Mouse (Mus musculus) right cerebral cortex, adult 18-20 months (tissue): Measurements from ENCODE around the gene Srsf6.
A peak's percentile ranks its signal among the peaks of the same experiment; 100 is the strongest.
"Not testable (repeated sequence)": the region's sequence is repeated elsewhere in the genome, so short reads cannot be mapped to it uniquely, and the experiment has no call there.

Experiments
- DNase-seq: peaks from one replicate; pipeline ENCODE4 v3.0.0; 2022; ENCODE audit warnings: mixed read lengths

Srsf6 gene

DNA sequence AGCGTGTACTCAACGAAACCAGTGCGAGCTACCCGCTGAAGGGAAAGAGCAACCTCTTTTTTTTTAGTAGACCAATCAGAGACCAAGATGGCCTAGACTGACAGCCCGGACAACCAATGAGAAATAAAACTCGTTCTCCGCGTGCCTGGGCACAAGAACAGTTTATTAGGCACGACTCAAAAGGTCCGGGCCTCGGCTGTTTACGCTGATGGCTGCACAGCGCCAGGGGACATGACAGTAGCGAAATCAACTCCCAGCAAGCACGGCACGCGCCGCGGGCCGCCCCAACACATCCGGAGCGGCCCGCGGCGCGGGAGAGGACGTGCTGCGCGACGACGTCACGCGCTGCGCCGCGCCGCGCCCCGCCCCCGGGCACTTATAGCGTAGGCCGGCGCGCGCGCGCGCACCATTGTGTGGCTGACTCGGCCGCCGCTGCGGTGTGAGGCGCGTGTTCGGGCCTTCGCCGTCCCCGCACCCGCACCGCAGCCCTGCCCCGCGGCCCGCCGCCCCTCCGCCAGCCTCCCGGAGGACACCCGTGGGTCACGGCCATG, at the start of gene Srsf6:
Srsf6 (plus strand) TSS at position 406 of the 551 bp plus-strand sequence.
- DNase-seq = peak; percentile 88

DNA sequence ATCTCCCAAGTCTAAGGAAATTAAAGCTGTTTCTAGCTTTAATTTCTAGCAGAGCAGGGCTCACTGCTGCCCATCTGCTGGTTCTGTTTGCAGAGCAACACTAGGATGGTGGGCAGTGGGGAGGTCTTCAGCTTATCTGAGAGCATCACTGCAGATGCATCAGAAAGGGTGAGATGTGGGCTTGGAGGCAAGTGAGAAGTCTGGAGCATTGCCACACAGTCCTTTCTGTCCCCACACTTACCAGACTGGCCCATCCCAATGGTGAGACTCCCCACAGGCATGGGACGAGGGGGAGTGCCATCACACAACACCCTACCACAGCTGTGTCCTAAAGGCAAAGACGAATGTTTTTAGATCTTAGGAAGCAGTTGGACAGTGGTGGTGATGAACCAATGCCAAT, 47.2 kb upstream of the Srsf6 start:
- peak; percentile 45 for DNase-seq

DNA sequence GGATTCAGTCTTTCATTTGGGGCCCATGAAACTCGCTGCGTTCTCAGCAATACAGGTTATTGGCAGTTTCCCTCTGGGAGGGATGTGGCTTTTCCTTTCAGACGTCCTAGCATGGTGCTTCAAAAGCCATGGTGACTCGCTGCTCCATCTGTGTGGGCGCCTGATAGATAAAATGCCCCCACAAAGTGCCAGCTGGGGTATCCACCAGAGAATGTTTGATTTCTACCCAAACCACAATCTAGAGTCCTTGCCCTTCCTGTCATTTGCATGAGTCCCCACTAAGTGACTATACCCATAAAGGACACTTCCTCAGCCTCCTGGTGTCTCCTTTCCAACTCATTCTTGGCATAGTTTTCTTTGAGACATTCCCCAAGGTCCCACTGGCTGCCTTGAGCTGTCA, 44.2 kb upstream of the Srsf6 start:
- no peak for DNase-seq

DNA sequence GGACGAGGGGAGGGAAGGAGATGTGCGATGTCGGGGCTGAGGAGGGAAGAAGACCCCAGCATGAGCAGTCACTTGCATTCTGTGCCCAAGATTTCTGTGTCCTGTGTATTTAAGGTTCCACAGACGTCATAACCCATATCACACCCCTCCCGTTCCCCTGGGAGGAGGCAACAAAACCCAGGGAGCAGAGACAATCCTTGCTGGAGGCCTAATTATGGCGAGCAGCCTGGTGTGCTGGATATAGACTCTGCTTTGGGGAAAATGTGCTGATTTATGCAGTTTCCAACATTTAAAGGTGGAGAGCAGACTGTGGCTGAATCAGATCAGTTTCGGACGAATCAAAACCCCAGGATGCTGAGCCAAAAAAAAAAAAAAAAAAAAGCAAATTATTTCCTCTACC, 42.7 kb upstream of the Srsf6 start:
- peak; percentile 77 for DNase-seq

- peak; percentile 40 for DNase-seq
Measured at GRCm38 (mm10) chr2:162889191-162889590, 42.1 kb upstream of the Srsf6 start.

DNA sequence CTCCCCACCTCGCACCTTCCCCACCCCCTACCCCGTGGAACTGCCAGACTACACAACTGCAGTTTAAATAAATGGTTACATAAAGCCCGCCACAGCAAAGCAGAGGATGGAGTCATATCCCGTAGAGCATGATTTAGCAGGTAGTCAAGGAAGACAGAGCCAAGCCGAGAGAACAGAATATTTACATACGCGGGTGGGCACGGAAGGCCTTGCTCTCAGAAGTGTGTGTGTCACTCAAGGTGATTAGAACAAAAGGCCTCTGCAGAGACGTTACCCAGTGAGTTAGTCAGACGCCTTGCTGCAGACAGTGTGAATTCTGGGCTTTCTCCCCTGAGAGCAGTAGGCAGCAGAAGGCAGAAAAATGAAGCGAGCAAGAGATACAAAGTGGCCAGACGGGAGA, 41.6 kb upstream of the Srsf6 start:
- DNase-seq = peak; percentile 27

GRCm38 (mm10) chr2:162892979-162893378, 38.3 kb upstream of the Srsf6 start:
- not testable (repeated sequence) for DNase-seq

- not testable (repeated sequence) for DNase-seq
Measured at GRCm38 (mm10) chr2:162899256-162899655, 32.1 kb upstream of the Srsf6 start.

GRCm38 (mm10) chr2:162899880-162900589, 31.3 kb upstream of the Srsf6 start:
- no peak for DNase-seq

DNA sequence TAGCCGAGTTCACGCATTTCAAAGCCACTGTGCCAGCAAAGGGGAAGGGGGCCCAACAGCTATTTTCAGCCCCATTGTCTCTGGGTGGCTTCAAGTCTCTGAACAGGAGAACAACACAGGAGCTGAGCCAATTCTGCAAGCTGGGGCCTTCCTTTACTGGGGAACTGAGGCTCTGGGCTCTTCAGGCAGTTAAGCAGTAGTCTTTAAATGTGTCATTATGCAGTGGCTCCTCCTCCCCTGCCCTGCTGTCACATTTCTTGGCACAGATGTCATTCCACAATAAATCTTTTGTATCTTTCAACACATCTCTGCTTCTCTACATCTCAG, 30.8 kb upstream of the Srsf6 start:
- DNase-seq = no peak

DNA sequence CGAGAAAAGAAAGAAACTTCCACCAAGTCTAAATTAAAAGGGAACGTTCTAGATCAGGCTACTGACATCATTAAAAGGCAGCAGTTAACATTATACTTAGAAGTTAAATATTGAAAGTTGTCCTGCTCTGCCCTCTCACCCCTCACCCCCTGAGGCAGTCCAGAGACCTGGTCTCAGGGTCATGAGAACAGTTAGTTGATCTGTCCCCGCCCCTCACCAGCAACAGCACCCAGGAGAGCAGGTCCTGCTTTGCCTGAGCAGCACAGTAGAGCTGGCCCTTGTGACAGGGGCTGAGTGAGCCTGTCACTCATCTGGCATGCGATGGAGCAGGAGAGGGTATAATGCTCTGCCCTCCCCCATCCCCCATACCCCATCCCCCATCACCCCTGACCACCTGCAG, 25.4 kb upstream of the Srsf6 start:
- DNase-seq = no peak

GRCm38 (mm10) chr2:162908052-162908491, 23.3 kb upstream of the Srsf6 start:
- no peak for DNase-seq

- DNase-seq = no peak
Measured at GRCm38 (mm10) chr2:162914040-162914439, 17.3 kb upstream of the Srsf6 start.

GRCm38 (mm10) chr2:162914519-162914918, 16.8 kb upstream of the Srsf6 start:
- DNase-seq = peak; percentile 35

DNA sequence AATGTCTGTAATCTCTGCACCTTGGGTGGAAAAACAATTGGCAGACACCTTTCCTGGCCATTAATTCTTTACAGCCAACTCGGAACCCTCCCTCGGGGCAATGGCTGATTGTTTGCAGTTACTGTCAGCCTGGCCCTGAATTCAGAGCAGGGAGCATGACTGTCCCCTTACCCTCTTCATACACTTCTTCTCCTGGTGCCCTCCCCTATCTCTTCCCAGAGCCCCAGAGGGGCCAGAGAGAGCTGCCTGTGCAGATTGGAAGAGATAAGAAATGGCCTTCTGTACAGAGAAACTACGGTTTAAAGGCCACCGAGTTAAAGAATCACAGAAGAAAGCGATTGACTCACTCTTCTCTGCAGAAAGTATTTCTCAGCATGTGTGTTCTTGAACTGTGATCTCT, 11.4 kb upstream of the Srsf6 start:
- DNase-seq = no peak

GRCm38 (mm10) chr2:162922183-162922582, 9.1 kb upstream of the Srsf6 start:
- peak; percentile 56 for DNase-seq

DNA sequence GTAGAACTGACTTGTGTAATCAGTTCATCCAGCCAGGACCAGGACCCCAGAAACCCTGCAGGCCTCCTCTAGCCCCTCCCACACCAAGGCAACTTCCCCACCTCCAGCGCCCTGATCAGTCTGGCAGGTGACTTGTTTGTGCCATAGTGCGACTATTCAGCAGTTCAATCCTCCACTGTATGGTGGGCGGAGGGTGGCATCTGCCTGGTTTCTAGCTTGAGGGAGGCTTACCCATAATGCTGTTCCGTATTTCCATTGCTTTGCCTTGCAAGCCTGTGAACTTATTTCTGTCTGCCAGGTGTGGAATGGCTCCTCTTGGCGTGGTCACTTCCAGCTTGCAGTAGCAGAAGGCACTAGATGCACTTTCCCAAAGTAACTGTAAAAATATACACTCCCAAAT, 8.5 kb upstream of the Srsf6 start:
- peak; percentile 54 for DNase-seq

- DNase-seq = no peak
Measured at GRCm38 (mm10) chr2:162924126-162924525, 7.2 kb upstream of the Srsf6 start.

DNA sequence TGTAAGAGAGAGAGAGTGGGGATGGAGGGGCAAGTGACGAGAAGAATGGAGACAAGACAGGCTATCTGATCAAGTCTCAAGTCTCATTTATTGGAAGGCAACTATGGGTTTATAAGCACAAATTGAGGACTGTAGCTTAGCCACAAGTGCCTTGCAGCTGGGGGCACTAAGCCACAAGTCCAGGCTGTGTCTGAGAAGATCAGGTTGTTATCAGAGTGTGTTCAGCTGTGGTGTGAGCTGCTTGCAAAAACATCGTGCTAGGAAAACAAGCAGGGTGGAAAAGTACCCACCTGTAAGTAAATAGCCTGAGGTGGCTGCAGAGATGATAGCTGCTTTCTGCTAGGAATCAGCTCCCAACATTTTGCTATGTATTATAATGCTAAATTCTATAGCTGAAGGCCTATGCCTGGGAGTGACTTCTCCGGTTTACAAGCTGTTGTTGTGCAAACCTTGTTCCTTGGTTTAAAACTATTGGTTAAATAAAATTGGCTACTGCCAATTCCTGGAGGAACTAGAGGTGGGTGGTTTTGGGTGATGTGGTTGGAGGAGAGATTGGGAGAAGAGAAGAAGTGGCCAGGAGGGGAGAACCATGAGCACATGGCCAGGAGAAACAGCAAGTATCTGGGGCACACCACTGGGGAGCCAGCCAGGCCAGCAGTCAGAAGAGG, 3.3 kb upstream of the Srsf6 start:
- DNase-seq = no peak

DNA sequence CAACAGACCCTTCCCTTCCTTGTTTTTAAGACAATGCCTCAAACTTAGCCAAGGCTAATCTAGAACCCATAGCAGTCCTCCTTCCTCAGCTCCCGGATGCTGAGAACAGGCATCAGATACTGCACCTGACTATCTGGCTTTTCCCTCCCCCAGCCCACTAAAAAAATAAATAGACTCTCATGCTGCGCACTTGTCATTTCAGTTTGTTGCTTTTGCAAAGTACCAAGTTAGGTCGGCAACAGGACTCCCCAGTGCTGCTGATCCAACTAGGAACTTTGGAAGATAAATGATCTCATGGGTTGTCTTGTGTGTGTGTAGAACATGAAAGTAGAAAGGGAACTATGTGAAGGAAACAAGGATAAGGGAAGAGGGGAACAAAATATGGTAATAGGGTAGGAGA, 1.6 kb upstream of the Srsf6 start:
- no peak for DNase-seq

- DNase-seq = no peak
Measured at GRCm38 (mm10) chr2:162930516-162931122, 709 bp upstream of the Srsf6 start.

- peak; percentile 67 for DNase-seq
Measured at GRCm38 (mm10) chr2:162931674-162932650, 634 bp downstream of the Srsf6 start.

DNA sequence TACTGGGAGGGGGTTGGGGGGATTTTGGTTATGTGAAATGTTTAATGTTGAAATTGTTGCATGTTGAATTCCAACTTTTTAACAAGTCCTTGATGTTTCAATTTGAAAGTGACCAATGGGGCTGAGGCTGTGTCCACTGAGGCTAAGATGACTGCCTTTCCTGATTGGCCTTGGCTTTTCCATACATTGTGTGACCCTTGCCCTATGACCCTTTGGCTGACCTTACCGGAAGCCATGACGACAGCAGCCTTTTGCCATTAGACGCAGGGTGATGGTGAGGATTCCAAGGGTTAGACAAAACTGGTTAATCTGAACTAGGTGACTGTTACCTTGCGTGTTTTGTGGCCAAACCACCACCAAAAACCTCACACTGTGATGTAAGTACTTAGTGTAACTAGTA, 1.4 kb downstream of the Srsf6 start:
- DNase-seq = no peak
